24 mouse cellular contexts compared by ENCODE assay signal in the genomic region with DNA sequence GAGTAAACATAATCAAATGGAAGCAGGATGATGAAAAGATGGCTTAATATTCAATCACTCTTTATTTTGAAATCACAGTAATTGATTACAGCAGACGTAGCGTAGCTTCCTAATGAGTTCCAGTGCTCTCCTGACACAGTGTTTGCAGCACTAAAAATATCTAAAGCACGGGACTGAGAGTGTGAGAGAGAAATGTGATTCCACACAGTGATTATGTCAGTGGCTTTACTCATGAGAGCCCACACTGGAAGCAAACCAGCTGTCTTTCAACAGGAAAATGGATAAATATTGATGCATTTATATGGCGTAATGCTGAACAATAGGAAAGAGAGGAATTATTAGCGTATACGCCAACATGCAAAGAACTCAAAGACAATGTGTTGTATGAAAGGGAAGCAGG. TPM values are rescaled to one million over a fixed set of nuclear protein-coding genes. Genes with fewer than 3 reads are reported as not detected.
DNase-seq lines count a peak whose midpoint lies in the region; ATAC-seq lines count a peak whose summit lies in the region.
"Had no signal": no experiment of that assay in that cellular context is flagged by ENCODE, and none has a peak within 500 bp of the region (broad histone marks: within the 10 kb centered on the region; RNA-seq: fewer than 3 reads in every experiment).

No protein-coding gene starts in this region.

- H3K9ac ChIP-seq in heart, embryonic 14.5 days (ENCODE audit: low read length): no peak overlapping the region
- no peak overlapping the region for H3K9ac ChIP-seq in lung, embryonic 16.5 days (ENCODE audit: low read length)
- H3K9ac ChIP-seq in embryonic facial prominence, embryonic 13.5 days: no peak overlapping the region
- H3K9ac ChIP-seq: kidney, embryonic 15.5 days; limb, embryonic 13.5 days; liver, embryonic 13.5 days; midbrain, embryonic 13.5 days had no signal

- peak overlapping the region in 1 of 2 experiments; percentile 24; a peak in 1 of 4 replicates for H3K27ac ChIP-seq in heart, embryonic 14.5 days (replicated peaks in 1 of 2; ENCODE audit: control insufficient read depth in 1 of 2, insufficient read depth in 1 of 2, low read depth in 2 of 2, low read length in 2 of 2)
- H3K27ac ChIP-seq in lung, embryonic 16.5 days (ENCODE audit: low read length): no peak overlapping the region
- 0 out of 2 replicates have a peak overlapping the region, but pooled peaks have one; percentile 5 for H3K27ac ChIP-seq in embryonic facial prominence, embryonic 13.5 days
- H3K27ac ChIP-seq: kidney, embryonic 15.5 days; limb, embryonic 13.5 days; liver, embryonic 13.5 days; midbrain, embryonic 13.5 days had no signal

- H3K4me2 ChIP-seq in heart, embryonic 14.5 days (ENCODE audit: low read length): peak overlapping the region; percentile 11; the same call in 1 of the 2 replicates
- H3K4me2 ChIP-seq in lung, embryonic 16.5 days (ENCODE audit: low read depth, low read length): no peak overlapping the region
- H3K4me2 ChIP-seq in embryonic facial prominence, embryonic 13.5 days: no peak overlapping the region
- H3K4me2 ChIP-seq: kidney, embryonic 15.5 days; limb, embryonic 13.5 days; liver, embryonic 13.5 days; midbrain, embryonic 13.5 days had no signal

- 45% methylated on average over 6 of the region's 6 CpGs for WGBS in heart, embryonic 14.5 days
- WGBS in lung, embryonic 16.5 days: 41% methylated on average over 6 of the region's 6 CpGs
- 37% methylated on average over 6 of the region's 6 CpGs for WGBS in embryonic facial prominence, embryonic 13.5 days

- intact Hi-C loops in heart, postnatal 25 days (cut with DNase I): no loop called here

- H3K36me3 ChIP-seq in heart, embryonic 14.5 days (ENCODE audit: control insufficient read depth, insufficient read depth, low read length): no peaks in the 10 kb centered on the region
- no peaks in the 10 kb centered on the region for H3K36me3 ChIP-seq in lung, embryonic 16.5 days (ENCODE audit: control insufficient read depth, insufficient read depth, low read length)
- H3K36me3 ChIP-seq in embryonic facial prominence, embryonic 13.5 days: no peaks in the 10 kb centered on the region
- H3K36me3 ChIP-seq: kidney, embryonic 15.5 days; limb, embryonic 13.5 days; liver, embryonic 13.5 days; midbrain, embryonic 13.5 days had no signal

- no peak overlapping the region for H3K4me3 ChIP-seq in heart, embryonic 14.5 days (ENCODE audit: control insufficient read depth in 1 of 2, insufficient read depth in 1 of 2, low read depth in 1 of 2, low read length in 2 of 2)
- no peak overlapping the region for H3K4me3 ChIP-seq in lung, embryonic 16.5 days (ENCODE audit: low read length)
- H3K4me3 ChIP-seq in embryonic facial prominence, embryonic 13.5 days: no peak overlapping the region
- H3K4me3 ChIP-seq: erythroblast, embryonic 14.5 days; kidney, embryonic 15.5 days; limb, embryonic 13.5 days; liver, embryonic 13.5 days; megakaryocyte, embryonic 14.5 days; midbrain, embryonic 13.5 days had no signal

- no peaks in the 10 kb centered on the region for H3K9me3 ChIP-seq in heart, embryonic 14.5 days (ENCODE audit: control insufficient read depth, low read length)
- no peaks in the 10 kb centered on the region for H3K9me3 ChIP-seq in lung, embryonic 16.5 days (ENCODE audit: control insufficient read depth, low read length)
- no peaks in the 10 kb centered on the region for H3K9me3 ChIP-seq in embryonic facial prominence, embryonic 13.5 days
- H3K9me3 ChIP-seq: kidney, embryonic 15.5 days; limb, embryonic 13.5 days; liver, embryonic 13.5 days; megakaryocyte, embryonic 14.5 days; midbrain, embryonic 13.5 days had no signal

- H3K27me3 ChIP-seq in heart, embryonic 14.5 days (ENCODE audit: control insufficient read depth, insufficient read depth, low read length): peaks cover 16% of the 10 kb centered on the region
- no peaks in the 10 kb centered on the region for H3K27me3 ChIP-seq in lung, embryonic 16.5 days (ENCODE audit: control insufficient read depth, insufficient read depth, low read depth, low read length)
- no peaks in the 10 kb centered on the region for H3K27me3 ChIP-seq in embryonic facial prominence, embryonic 13.5 days
- H3K27me3 ChIP-seq: kidney, embryonic 15.5 days; limb, embryonic 13.5 days; liver, embryonic 13.5 days; megakaryocyte, embryonic 14.5 days; midbrain, embryonic 13.5 days had no signal

- ATAC-seq in heart, embryonic 14.5 days (ENCODE audit: insufficient number of reproducible peaks, insufficient read depth, low FRiP score, low read depth): no peak
- ATAC-seq in lung, embryonic 16.5 days (ENCODE audit: low read depth): peak; percentile 76; the same call in 1 of the 2 replicates
- ATAC-seq in embryonic facial prominence, embryonic 13.5 days (ENCODE audit: insufficient number of reproducible peaks, insufficient read depth, low FRiP score, low TSS enrichment, low read depth): no peak
- ATAC-seq: forebrain, embryonic 14.5 days; midbrain, embryonic 13.5 days had no signal

- peak; percentile 21 for DNase-seq in embryo, embryonic 10.5 days (ENCODE audit: low spot score)
- DNase-seq in embryo, embryonic 9.5 days (ENCODE audit: extremely low spot score): no peak
- DNase-seq in heart, postnatal 25 days (ENCODE audit: low spot score): no peak
- DNase-seq in lung, postnatal 14 days: no peak
- no peak for DNase-seq in right cerebral cortex, postnatal 36 days (ENCODE audit: low spot score in 2 of 2)
- DNase-seq: adrenal gland, postnatal 36 days; cerebellum, adult 18-20 months; cerebellum, postnatal 14 days; gastrocnemius, postnatal 36 days; kidney, adult 11 months; kidney, postnatal 4 days; liver, embryonic 13.5 days; right cerebral cortex, postnatal 4 days; thymus, postnatal 25 days had no signal

- peaks cover 0 to 10% of the 10 kb centered on the region in 2 experiments; a peak in 2 of 4 replicates for H3K4me1 ChIP-seq in heart, embryonic 14.5 days (ENCODE audit: control insufficient read depth in 2 of 2, insufficient read depth in 2 of 2, low read length in 2 of 2)
- 0 out of 2 replicates have a peak, but pooled peaks cover 2% of the 10 kb centered on the region for H3K4me1 ChIP-seq in lung, embryonic 16.5 days (replicated peaks; ENCODE audit: control insufficient read depth, insufficient read depth, low read length)
- peaks cover 8% of the 10 kb centered on the region for H3K4me1 ChIP-seq in embryonic facial prominence, embryonic 13.5 days
- H3K4me1 ChIP-seq: kidney, embryonic 15.5 days; limb, embryonic 13.5 days; liver, embryonic 13.5 days; midbrain, embryonic 13.5 days had no signal

RNA-seq across cellular contexts. Expression of gene Depdc1b, which starts 37.5 kb away (rescaled TPM):
- 3.1 and 4.6 TPM in 2 replicates for polyA plus RNA-seq in heart, embryonic 14.5 days (2014; fragmentation: Nextera tagmentation; extraction: Ambion mirVana)
- total RNA-seq in heart, postnatal 25 days (2021): under 1 TPM; 0.31 to 0.64 TPM
- polyA plus RNA-seq in lung, embryonic 16.5 days (2015; fragmentation: Nextera tagmentation; extraction: Ambion mirVana): 13.3 and 14.3 TPM in 2 replicates
- polyA plus RNA-seq in embryonic facial prominence, embryonic 13.5 days (2015; fragmentation: Nextera tagmentation; extraction: Ambion mirVana): 9.7 and 11.6 TPM in 2 replicates
- total RNA-seq: gastrocnemius, adult 18-20 months had no signal
